Mouse (Mus musculus): ENCODE measurements at regions not wholly inside any gene's neighbourhood (a gene's known extent, or its start where the extent isn't known, plus 50 kb on each side); places are given as distances from the start of the nearest gene placed in this dataset.

DNA sequence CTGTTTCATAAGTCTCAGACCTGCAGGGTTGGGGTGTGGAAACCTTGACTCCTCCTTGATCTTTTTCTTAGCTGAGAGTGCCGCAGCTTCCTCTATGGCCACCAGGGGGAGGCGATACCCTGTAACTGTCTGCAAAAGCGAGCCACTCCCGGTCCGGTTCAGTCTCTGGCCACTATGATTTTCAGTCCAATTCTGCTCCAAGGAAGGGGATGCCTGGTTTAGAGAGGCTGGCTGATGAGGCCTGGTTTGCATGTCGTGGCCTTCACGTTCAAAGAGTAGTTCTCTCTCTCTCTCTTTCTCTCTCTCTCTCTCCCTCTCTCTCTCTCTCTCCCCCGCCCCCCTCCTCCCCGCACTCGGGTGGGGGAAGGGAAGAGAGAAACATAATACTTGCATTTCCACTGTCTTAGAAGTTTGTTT is 70.3 kb upstream of the Thpo start:
- in situ Hi-C loops (cut with MboI; ENCODE audit: unreplicated experiment in 2 of 2): loop anchor here in 1 of 2 experiments (10.0 kb wide), 2 partner anchors 380 to 580 kb away; no protein-coding TSS in a partner anchor

DNA sequence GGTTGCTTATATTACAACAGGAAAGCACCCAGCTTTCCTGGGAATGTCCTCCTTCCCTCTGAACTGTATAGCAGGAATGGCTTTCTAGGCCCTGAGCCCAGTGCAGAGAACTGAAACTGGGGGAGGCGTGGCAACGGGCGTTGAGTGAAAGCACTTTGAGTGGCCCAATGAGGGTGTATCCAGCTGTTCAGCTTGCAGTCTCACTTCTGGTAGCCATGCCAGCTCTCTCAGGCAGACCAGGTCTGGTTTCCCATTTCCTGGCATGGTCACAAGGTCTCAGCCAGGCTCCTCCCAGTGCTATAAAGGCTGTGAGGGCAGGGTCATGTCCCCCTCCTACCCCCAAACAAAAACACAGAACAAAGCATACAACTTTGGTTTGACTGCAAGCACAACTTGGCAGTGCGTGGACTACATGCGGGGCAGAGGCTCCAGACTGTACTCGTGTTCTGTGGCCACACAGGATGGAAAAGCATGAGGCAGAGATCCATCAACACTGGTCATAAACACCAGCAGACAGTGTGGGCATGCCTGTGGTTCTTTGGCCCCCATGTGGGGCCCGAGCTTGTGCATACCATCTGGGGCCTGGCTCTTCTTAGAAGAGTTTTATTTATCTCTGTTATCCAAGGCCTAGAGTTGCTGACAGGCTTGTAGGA is 69.1 kb upstream of the Thpo start:
- in situ Hi-C loops (cut with MboI; ENCODE audit: unreplicated experiment in 2 of 2): loop anchor here in 1 of 2 experiments (10.0 kb wide), 2 partner anchors 381 to 581 kb away; no protein-coding TSS in a partner anchor

DNA sequence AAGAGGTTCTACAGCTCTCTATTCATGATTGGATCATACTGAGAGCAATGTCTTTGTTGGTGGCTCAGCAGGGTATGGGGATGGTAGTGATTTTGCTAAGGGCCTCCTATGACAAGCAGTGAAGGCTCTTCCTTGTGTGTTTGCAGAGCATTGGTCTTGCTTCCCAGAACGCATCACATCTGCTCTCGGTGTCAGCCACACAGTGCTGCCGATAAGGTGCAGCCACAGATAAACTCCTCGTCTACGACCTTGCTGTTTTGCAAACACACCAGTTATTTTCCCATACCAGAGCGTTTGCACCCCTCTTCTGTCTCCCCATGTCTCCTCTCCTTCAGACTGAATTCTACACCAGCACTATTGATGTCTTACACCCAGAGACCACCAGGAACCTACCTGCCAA is 68.4 kb upstream of the Thpo start:
- in situ Hi-C loops (cut with MboI; ENCODE audit: unreplicated experiment in 2 of 2): loop anchor here in 1 of 2 experiments (10.0 kb wide), 2 partner anchors 382 to 582 kb away; no protein-coding TSS in a partner anchor

DNA sequence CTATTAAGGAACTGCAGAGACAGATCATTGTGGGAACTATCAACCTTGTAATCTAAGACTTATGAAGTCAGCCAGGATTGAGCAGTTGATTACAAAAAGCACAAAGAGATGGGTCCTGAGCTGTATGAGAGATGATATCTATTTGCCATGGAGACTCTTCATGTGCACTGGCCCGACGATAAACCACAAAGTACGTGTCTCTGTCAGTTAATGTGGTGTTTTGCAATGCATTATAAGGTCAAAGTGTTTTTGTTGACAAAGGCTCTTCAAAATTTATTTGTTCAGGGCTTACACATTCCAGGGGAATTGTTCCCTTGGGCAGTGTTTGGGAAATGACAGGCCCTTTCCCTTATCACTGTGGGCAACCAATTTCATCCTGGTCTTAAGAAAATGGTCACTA is 65.7 kb upstream of the Thpo start:
- in situ Hi-C loops (cut with MboI; ENCODE audit: unreplicated experiment in 2 of 2): loop anchor here in 1 of 2 experiments (10.0 kb wide), 2 partner anchors 385 to 585 kb away; no protein-coding TSS in a partner anchor

DNA sequence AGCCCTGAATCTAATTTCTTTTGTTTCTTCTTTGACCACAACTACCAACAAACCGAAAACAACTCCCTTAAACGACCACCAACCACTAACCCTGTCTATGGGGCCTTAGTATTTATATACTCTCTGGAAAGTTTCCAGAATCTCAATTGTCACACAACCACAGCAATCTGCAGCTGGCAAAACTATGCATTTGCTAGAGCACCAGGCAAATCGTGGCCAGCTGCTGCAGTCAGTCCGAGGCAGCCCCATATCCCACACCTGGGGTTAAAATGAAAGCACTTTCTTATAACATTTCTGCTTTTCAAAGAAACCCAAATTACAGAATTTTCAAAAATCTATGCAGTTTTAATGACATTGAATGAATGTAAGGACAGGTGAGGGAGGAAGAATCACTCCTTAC is 63.8 kb upstream of the Thpo start:
- in situ Hi-C loops (cut with MboI; ENCODE audit: unreplicated experiment in 2 of 2): no loop called here

DNA sequence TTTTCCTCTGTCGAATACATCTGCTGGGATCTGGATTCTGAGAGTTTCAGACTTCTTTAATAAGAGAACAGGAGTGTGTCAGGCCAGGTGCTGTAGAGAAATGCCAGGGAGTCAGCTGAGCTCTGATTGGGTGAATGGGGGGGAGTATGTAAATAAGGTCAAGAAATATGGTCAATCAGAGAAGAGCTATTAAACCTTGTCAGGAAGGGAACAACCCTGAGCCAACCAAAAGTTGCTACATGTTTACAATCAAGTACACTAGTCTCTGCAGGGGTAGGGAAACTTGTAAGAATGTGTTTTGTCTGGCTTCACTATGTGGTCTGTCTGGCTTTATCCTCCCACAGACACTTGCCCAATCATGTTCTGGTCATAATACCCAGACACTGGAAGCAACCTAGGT is 60.4 kb upstream of the Thpo start:
- in situ Hi-C loops (cut with MboI; ENCODE audit: unreplicated experiment in 2 of 2): no loop called here
